Mouse (Mus musculus): Measurements from ENCODE around the gene Brwd3. TPM values are rescaled to one million over a fixed set of nuclear protein-coding genes. Genes with fewer than 3 reads are reported as not detected.

Brwd3 gene
- polyA plus RNA-seq, 1 experiment from 2014 or later, result 7.1 TPM

DNA sequence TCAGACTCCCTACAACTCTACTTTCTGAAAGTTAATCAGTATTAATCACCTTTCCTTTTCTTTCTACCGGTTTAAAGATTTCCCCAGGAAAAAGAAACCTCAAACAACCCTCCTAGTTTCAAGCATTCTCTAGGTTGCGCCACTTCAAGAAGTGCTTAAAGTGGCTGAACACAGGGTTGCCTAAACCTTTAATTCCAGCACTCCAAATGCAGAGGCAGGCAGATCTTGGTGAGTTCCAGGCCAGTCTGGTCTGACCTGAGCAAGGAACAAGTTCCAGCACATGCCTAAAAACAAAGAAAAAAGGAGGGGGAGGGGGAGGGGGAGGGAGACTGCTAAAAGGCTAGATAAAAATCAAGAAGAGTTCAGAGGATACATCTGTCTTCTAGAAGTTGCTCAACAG is 6.1 kb downstream of the Brwd3 start:
- Histone ChIP-seq H3K9ac (ENCODE audit: low read depth, low read length) (no peak overlapping the region), H3K4me2 (replicated peaks; ENCODE audit: low read depth, low read length) (no peak overlapping the region), H3K4me1 (replicated peaks; ENCODE audit: control insufficient read depth, insufficient read depth, low read length) (no peaks in the 10 kb centered on the region), H3K9me3 (ENCODE audit: control insufficient read depth, low read length) (no peaks in the 10 kb centered on the region), H3K4me3 (ENCODE audit: low read depth, low read length) (no peak overlapping the region), H3K27ac (ENCODE audit: low read depth, low read length) (no peak overlapping the region), H3K36me3 (ENCODE audit: control insufficient read depth, insufficient read depth, low read length) (no peaks in the 10 kb centered on the region), H3K27me3 (ENCODE audit: control insufficient read depth, insufficient read depth, low read length) (no peaks in the 10 kb centered on the region)
- 77% methylated on average over 2 of the region's 2 CpGs for WGBS
- DNase-seq (ENCODE audit: low spot score) (no peak), ATAC-seq (ENCODE audit: low FRiP score) (no peak)

DNA sequence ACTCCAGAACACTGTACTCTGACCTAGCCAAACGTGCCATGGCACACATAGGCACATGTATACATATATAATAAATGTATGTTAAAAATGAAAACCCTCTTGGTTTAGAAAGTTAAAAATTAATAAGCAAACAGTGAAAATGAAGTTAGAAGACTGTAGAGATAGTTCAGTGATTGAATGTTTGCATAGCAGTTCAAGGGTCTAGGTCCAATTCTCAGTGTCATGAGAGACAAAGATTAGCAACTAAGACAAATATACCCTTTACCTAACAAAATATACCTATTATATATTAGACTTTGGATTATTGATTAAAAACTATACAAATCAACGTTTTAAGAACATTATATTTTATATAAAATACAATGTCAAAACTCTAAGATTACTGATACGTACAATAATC is 36.9 kb downstream of the Brwd3 start:
- Histone ChIP-seq H3K27me3 (ENCODE audit: control insufficient read depth, insufficient read depth, low read length) (no peaks in the 10 kb centered on the region), H3K4me2 (replicated peaks; ENCODE audit: low read depth, low read length) (no peak overlapping the region), H3K36me3 (ENCODE audit: control insufficient read depth, insufficient read depth, low read length) (no peaks in the 10 kb centered on the region), H3K9ac (ENCODE audit: low read depth, low read length) (no peak overlapping the region), H3K9me3 (ENCODE audit: control insufficient read depth, low read length) (no peaks in the 10 kb centered on the region), H3K4me3 (ENCODE audit: low read depth, low read length) (no peak overlapping the region), H3K4me1 (replicated peaks; ENCODE audit: control insufficient read depth, insufficient read depth, low read length) (no peaks in the 10 kb centered on the region), H3K27ac (ENCODE audit: low read depth, low read length) (no peak overlapping the region)
- WGBS, result 63% methylated on average over 3 of the region's 3 CpGs
- no peak for DNase-seq (ENCODE audit: low spot score)
- ATAC-seq (ENCODE audit: low FRiP score), result no peak

DNA sequence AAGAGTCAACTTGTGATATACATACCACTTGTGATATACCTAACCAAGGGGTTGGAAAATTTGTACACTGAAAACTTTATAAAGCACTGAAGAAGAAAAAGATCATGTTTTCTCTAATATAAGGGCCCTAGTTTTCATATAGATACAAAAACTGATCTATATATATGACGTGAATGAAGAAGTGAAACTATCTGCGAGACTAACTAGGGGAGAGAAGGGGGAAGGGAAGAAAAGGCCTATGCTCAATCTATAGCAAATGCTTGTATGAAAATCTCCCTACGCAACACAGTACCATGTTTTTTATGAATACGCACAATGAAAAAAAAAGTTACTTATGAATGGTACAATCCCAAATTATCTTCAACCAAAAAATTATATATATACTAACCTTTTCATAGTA is 50.4 kb downstream of the Brwd3 start:
- no peak overlapping the region for H3K9ac ChIP-seq (ENCODE audit: low read depth, low read length)
- no peak for ATAC-seq (ENCODE audit: low FRiP score)
- H3K4me2 ChIP-seq (replicated peaks; ENCODE audit: low read depth, low read length), result no peak overlapping the region
- H3K4me1 ChIP-seq (replicated peaks; ENCODE audit: control insufficient read depth, insufficient read depth, low read length), result no peaks in the 10 kb centered on the region
- 89% methylated on average over 4 of the region's 4 CpGs for WGBS
- H3K9me3 ChIP-seq (ENCODE audit: control insufficient read depth, low read length), result no peaks in the 10 kb centered on the region
- no peak overlapping the region for H3K27ac ChIP-seq (ENCODE audit: low read depth, low read length)
- no peak for DNase-seq (ENCODE audit: low spot score)
- H3K4me3 ChIP-seq (ENCODE audit: low read depth, low read length), result no peak overlapping the region
- H3K36me3 ChIP-seq (ENCODE audit: control insufficient read depth, insufficient read depth, low read length), result no peaks in the 10 kb centered on the region
- no peaks in the 10 kb centered on the region for H3K27me3 ChIP-seq (ENCODE audit: control insufficient read depth, insufficient read depth, low read length)

DNA sequence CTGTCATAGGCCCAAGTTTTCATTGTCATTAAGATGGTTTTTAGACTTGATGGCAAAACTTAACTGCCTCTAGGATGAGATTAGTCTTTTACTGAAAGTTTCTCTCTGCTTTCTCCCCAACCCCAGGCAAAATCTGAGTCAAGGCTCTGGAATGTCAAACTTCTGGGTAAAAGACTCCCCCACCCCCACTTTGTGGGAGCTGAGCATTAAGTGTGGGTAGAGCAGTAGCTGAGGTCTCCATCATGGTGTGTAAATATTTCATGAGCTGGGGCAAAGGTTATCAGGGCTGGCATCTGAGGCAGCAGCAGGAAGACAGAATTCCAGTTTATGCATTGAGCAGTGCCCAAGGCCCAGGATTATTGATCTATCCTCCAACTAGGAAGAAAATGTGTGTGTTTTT is 102.4 kb downstream of the Brwd3 start:
- no peak for DNase-seq (ENCODE audit: low spot score)
- no peak overlapping the region for H3K4me2 ChIP-seq (replicated peaks; ENCODE audit: low read depth, low read length)
- H3K36me3 ChIP-seq (ENCODE audit: control insufficient read depth, insufficient read depth, low read length), result no peaks in the 10 kb centered on the region

DNA sequence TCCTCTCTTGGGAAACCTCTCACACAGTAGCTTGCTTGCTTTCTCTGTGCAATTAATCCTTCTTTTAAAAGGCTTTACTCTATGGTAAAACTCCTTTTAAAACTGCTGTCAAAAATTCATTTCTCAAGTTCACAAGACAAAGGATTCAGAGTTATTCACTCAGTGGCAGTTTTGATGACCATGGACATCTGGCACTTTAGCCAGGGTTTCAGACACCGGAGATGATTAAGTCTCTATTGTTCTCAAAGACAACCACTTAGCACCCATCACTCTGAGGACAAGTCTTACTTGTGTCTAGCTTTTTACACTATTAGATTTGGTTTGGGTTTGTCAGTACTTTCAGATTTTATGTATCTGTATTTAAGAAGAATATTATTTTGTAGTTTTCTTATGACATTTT is 104.6 kb downstream of the Brwd3 start:
- no peak overlapping the region for H3K4me2 ChIP-seq (replicated peaks; ENCODE audit: low read depth, low read length)
- no peak overlapping the region for H3K9ac ChIP-seq (ENCODE audit: low read depth, low read length)
- no peaks in the 10 kb centered on the region for H3K9me3 ChIP-seq (ENCODE audit: control insufficient read depth, low read length)
- no peaks in the 10 kb centered on the region for H3K36me3 ChIP-seq (ENCODE audit: control insufficient read depth, insufficient read depth, low read length)
- WGBS, result 61% methylated on average over 1 of the region's 1 CpGs
- ATAC-seq (ENCODE audit: low FRiP score), result no peak
- no peak overlapping the region for H3K4me3 ChIP-seq (ENCODE audit: low read depth, low read length)
- H3K27me3 ChIP-seq (ENCODE audit: control insufficient read depth, insufficient read depth, low read length), result no peaks in the 10 kb centered on the region
- DNase-seq (ENCODE audit: low spot score), result no peak
- no peak overlapping the region for H3K27ac ChIP-seq (ENCODE audit: low read depth, low read length)
- no peaks in the 10 kb centered on the region for H3K4me1 ChIP-seq (replicated peaks; ENCODE audit: control insufficient read depth, insufficient read depth, low read length)

More for the DNA sequence above, 102.4 kb downstream of the Brwd3 start:
- Histone ChIP-seq H3K27ac (ENCODE audit: low read depth, low read length) (no peak overlapping the region), H3K9ac (ENCODE audit: low read depth, low read length) (no peak overlapping the region), H3K9me3 (ENCODE audit: control insufficient read depth, low read length) (no peaks in the 10 kb centered on the region), H3K4me1 (replicated peaks; ENCODE audit: control insufficient read depth, insufficient read depth, low read length) (no peaks in the 10 kb centered on the region), H3K27me3 (ENCODE audit: control insufficient read depth, insufficient read depth, low read length) (no peaks in the 10 kb centered on the region), H3K4me3 (ENCODE audit: low read depth, low read length) (no peak overlapping the region)
- ATAC-seq (ENCODE audit: low FRiP score), result no peak

DNA sequence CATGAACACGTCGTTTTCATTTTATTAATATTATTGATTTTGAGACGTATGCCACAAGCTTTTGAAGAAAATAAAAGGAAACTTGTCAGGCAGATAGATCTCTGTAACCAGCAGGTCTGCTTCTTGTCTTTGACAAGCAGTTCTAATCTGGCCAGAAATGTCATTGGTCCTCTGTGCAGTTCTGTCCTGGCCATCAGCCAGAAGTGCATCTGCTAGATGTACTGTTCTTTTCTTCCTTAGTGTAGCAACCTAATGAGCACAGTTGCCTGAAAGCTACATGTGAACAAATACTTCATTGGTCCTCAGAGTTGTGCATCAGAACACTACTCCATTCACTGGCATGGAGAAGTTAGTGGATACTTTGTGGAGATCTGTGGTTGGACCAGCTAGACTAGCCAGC is 105.1 kb downstream of the Brwd3 start:
- Histone ChIP-seq H3K4me3 (ENCODE audit: low read depth, low read length) (no peak overlapping the region), H3K4me1 (replicated peaks; ENCODE audit: control insufficient read depth, insufficient read depth, low read length) (no peaks in the 10 kb centered on the region), H3K27me3 (ENCODE audit: control insufficient read depth, insufficient read depth, low read length) (no peaks in the 10 kb centered on the region), H3K27ac (ENCODE audit: low read depth, low read length) (no peak overlapping the region), H3K9ac (ENCODE audit: low read depth, low read length) (no peak overlapping the region), H3K9me3 (ENCODE audit: control insufficient read depth, low read length) (no peaks in the 10 kb centered on the region), H3K4me2 (replicated peaks; ENCODE audit: low read depth, low read length) (no peak overlapping the region), H3K36me3 (ENCODE audit: control insufficient read depth, insufficient read depth, low read length) (no peaks in the 10 kb centered on the region)
- DNase-seq (ENCODE audit: low spot score) (no peak), ATAC-seq (ENCODE audit: low FRiP score) (no peak)
- WGBS, result 69% methylated on average over 3 of the region's 3 CpGs

DNA sequence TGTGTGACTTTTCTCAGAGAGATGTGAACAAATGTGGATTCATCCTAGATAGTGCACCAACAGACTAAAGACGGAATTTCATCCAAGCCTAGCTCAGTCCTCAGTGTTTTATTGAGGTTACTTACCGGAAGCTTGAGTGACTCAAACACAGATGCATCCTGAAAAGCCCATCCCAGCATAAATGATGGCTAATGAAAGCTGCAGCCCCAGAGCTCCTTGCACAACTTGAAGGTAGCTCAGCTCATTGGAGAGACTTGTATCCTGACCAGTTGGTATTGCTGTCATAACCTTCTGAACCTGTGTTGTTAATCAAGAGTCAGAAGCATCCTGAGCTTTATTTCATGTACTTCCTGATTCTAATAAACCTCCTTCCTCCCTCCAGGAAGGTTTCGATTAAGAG is 105.8 kb downstream of the Brwd3 start:
- DNase-seq (ENCODE audit: low spot score) (no peak), ATAC-seq (ENCODE audit: low FRiP score) (no peak)
- H3K36me3 ChIP-seq (ENCODE audit: control insufficient read depth, insufficient read depth, low read length), result no peaks in the 10 kb centered on the region
- 78% methylated on average over 3 of the region's 3 CpGs for WGBS
- H3K9ac ChIP-seq (ENCODE audit: low read depth, low read length), result no peak overlapping the region
- H3K4me1 ChIP-seq (replicated peaks; ENCODE audit: control insufficient read depth, insufficient read depth, low read length), result no peaks in the 10 kb centered on the region
- no peak overlapping the region for H3K4me2 ChIP-seq (replicated peaks; ENCODE audit: low read depth, low read length)
- no peak overlapping the region for H3K27ac ChIP-seq (ENCODE audit: low read depth, low read length)
- no peaks in the 10 kb centered on the region for H3K27me3 ChIP-seq (ENCODE audit: control insufficient read depth, insufficient read depth, low read length)
- H3K9me3 ChIP-seq (ENCODE audit: control insufficient read depth, low read length), result no peaks in the 10 kb centered on the region
- H3K4me3 ChIP-seq (ENCODE audit: low read depth, low read length), result no peak overlapping the region

DNA sequence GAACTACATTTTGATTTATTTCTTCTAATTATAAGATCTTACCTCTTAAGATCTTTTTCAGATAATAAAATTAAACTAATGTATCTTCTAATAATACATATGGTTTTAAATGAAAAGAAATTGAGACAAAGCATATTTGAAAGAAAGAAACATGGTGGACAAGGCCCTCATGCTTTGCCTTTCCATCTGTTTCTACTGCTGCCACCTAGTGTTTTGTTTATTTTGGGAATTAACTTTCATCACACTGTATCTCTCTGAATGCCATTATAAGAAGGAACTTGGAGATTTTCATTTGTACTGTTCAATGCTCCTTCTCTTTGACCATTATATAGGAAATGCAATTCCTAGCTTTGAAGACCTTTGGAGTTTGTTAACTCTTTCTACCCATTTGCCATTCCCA is 109.9 kb downstream of the Brwd3 start:
- no peaks in the 10 kb centered on the region for H3K9me3 ChIP-seq (ENCODE audit: control insufficient read depth, low read length)
- no peak for ATAC-seq (ENCODE audit: low FRiP score)
- no peaks in the 10 kb centered on the region for H3K36me3 ChIP-seq (ENCODE audit: control insufficient read depth, insufficient read depth, low read length)
- H3K4me1 ChIP-seq (replicated peaks; ENCODE audit: control insufficient read depth, insufficient read depth, low read length), result no peaks in the 10 kb centered on the region
- no peak overlapping the region for H3K27ac ChIP-seq (ENCODE audit: low read depth, low read length)
- H3K27me3 ChIP-seq (ENCODE audit: control insufficient read depth, insufficient read depth, low read length), result no peaks in the 10 kb centered on the region
- H3K9ac ChIP-seq (ENCODE audit: low read depth, low read length), result no peak overlapping the region
- H3K4me2 ChIP-seq (replicated peaks; ENCODE audit: low read depth, low read length), result no peak overlapping the region
- DNase-seq (ENCODE audit: low spot score), result no peak
- no peak overlapping the region for H3K4me3 ChIP-seq (ENCODE audit: low read depth, low read length)

DNA sequence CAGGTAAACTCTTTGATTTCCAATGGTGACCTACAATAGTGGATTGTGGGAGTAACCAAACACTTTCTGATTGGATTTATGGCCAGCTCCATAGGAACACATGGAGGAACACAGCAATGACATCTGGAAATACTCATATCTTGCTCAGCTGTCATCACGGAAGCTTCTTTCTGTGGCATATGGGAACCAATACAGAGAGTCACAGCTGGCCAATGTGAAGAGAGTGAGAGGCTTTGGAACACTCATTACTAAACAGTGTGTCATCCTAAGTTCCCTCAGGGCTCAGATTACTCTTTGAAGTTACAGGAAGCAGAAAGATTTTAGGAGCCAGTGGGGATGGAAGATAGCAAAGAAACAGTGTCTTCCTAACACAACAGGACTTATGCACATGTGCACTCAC is 111.7 kb downstream of the Brwd3 start:
- no peak overlapping the region for H3K27ac ChIP-seq (ENCODE audit: low read depth, low read length)
- no peak overlapping the region for H3K9ac ChIP-seq (ENCODE audit: low read depth, low read length)
- no peaks in the 10 kb centered on the region for H3K36me3 ChIP-seq (ENCODE audit: control insufficient read depth, insufficient read depth, low read length)
- no peaks in the 10 kb centered on the region for H3K9me3 ChIP-seq (ENCODE audit: control insufficient read depth, low read length)
- no peak for ATAC-seq (ENCODE audit: low FRiP score)
- H3K27me3 ChIP-seq (ENCODE audit: control insufficient read depth, insufficient read depth, low read length), result no peaks in the 10 kb centered on the region
- no peak overlapping the region for H3K4me2 ChIP-seq (replicated peaks; ENCODE audit: low read depth, low read length)
- no peak for DNase-seq (ENCODE audit: low spot score)
- no peaks in the 10 kb centered on the region for H3K4me1 ChIP-seq (replicated peaks; ENCODE audit: control insufficient read depth, insufficient read depth, low read length)
- H3K4me3 ChIP-seq (ENCODE audit: low read depth, low read length), result no peak overlapping the region
- WGBS, result 68% methylated on average over 1 of the region's 1 CpGs
